11 mouse cellular contexts compared by ENCODE assay signal in genomic region chr2:167804493-167805227, GRCm38 (mm10).
DNase-seq lines count a peak whose midpoint lies in the region; ATAC-seq and TF ChIP-seq lines count a peak whose summit lies in the region.
"Had no signal": no experiment of that assay in that cellular context is flagged by ENCODE, and none has a peak within 500 bp of the region (broad histone marks: within the 10 kb centered on the region; RNA-seq: fewer than 3 reads in every experiment).

No protein-coding gene starts in this region.

- H3K9me3 ChIP-seq in kidney, embryonic 15.5 days (replicated peaks), result no peaks in the 10 kb centered on the region
- no peaks in the 10 kb centered on the region for H3K9me3 ChIP-seq in embryonic facial prominence, embryonic 10.5 days
- H3K9me3 ChIP-seq in stomach, postnatal 0 days (ENCODE audit: control insufficient read depth, low read length), result no peaks in the 10 kb centered on the region
- H3K9me3 ChIP-seq in forebrain, postnatal 0 days (ENCODE audit: low read length), result no peaks in the 10 kb centered on the region
- H3K9me3 ChIP-seq: midbrain, embryonic 12.5 days had no signal

- 0 out of 2 replicates have a peak overlapping the region, but pooled peaks have one; percentile 54 for H3K27ac ChIP-seq in kidney, embryonic 15.5 days
- H3K27ac ChIP-seq in embryonic facial prominence, embryonic 10.5 days (replicated peaks), result peak overlapping the region; percentile 30; the same call in 1 of the 2 replicates
- peak overlapping the region; percentile 71 for H3K27ac ChIP-seq in macrophage
- peak overlapping the region; percentile 70 for H3K27ac ChIP-seq in stomach, postnatal 0 days (replicated peaks)
- H3K27ac ChIP-seq in forebrain, postnatal 0 days (ENCODE audit: low read depth, low read length), result no peak overlapping the region
- H3K27ac ChIP-seq: midbrain, embryonic 12.5 days had no signal

- WGBS in kidney, embryonic 15.5 days, result 49% methylated on average over 18 of the region's 18 CpGs
- WGBS in embryonic facial prominence, embryonic 10.5 days, result 64% methylated on average over 18 of the region's 18 CpGs
- 7% methylated on average over 18 of the region's 18 CpGs for WGBS in macrophage (ENCODE audit: missing documents)
- 39% methylated on average over 18 of the region's 18 CpGs for WGBS in stomach, postnatal 0 days
- WGBS in forebrain, postnatal 0 days, result 76% methylated on average over 18 of the region's 18 CpGs

- no peaks in the 10 kb centered on the region for H3K27me3 ChIP-seq in kidney, embryonic 15.5 days
- H3K27me3 ChIP-seq in embryonic facial prominence, embryonic 10.5 days (replicated peaks; ENCODE audit: low read depth, poor library complexity, severe bottlenecking), result no peaks in the 10 kb centered on the region
- no peaks in the 10 kb centered on the region for H3K27me3 ChIP-seq in stomach, postnatal 0 days (ENCODE audit: control insufficient read depth, insufficient read depth, low read length)
- H3K27me3 ChIP-seq in forebrain, postnatal 0 days (ENCODE audit: insufficient read depth, low read length), result no peaks in the 10 kb centered on the region
- H3K27me3 ChIP-seq: midbrain, embryonic 12.5 days had no signal

- TF ChIP-seq CTCF in stomach, postnatal 0 days (IDR thresholded peaks at IDR 0.05; ENCODE audit: low read depth), result no peak
- TF ChIP-seq CTCF in forebrain, postnatal 0 days (IDR thresholded peaks at IDR 0.05; ENCODE audit: low read depth), result no peak

- H3K4me3 ChIP-seq in kidney, embryonic 15.5 days (replicated peaks), result no peak overlapping the region
- H3K4me3 ChIP-seq in embryonic facial prominence, embryonic 10.5 days, result no peak overlapping the region
- H3K4me3 ChIP-seq in macrophage (ENCODE audit: inconsistent target), result peak overlapping the region; percentile 3; the same call in 1 of the 2 replicates
- no peak overlapping the region for H3K4me3 ChIP-seq in stomach, postnatal 0 days (ENCODE audit: low read depth, low read length)
- H3K4me3 ChIP-seq in forebrain, postnatal 0 days (ENCODE audit: low read depth, low read length), result no peak overlapping the region
- H3K4me3 ChIP-seq: midbrain, embryonic 12.5 days had no signal

- no peaks in the 10 kb centered on the region for H3K36me3 ChIP-seq in kidney, embryonic 15.5 days
- no peaks in the 10 kb centered on the region for H3K36me3 ChIP-seq in embryonic facial prominence, embryonic 10.5 days (replicated peaks)
- no peaks in the 10 kb centered on the region for H3K36me3 ChIP-seq in macrophage (ENCODE audit: inconsistent target)
- H3K36me3 ChIP-seq in stomach, postnatal 0 days (ENCODE audit: control insufficient read depth, insufficient read depth, low read length), result no peaks in the 10 kb centered on the region
- H3K36me3 ChIP-seq in forebrain, postnatal 0 days (ENCODE audit: insufficient read depth), result no peaks in the 10 kb centered on the region
- H3K36me3 ChIP-seq: G1E; midbrain, embryonic 12.5 days had no signal

- H3K79me2 ChIP-seq in macrophage (ENCODE audit: inconsistent target), result no peaks in the 10 kb centered on the region

- no peak overlapping the region for H3K9ac ChIP-seq in kidney, embryonic 15.5 days
- H3K9ac ChIP-seq in stomach, postnatal 0 days (ENCODE audit: low read length), result no peak overlapping the region
- H3K9ac ChIP-seq in forebrain, postnatal 0 days, result no peak overlapping the region
- H3K9ac ChIP-seq: midbrain, embryonic 12.5 days had no signal

- DNase-seq in kidney, adult 8-10 months, result no peak
- no peak for DNase-seq in embryonic facial prominence, embryonic 10.5 days (ENCODE audit: low spot score)
- DNase-seq in stomach, postnatal 0 days (ENCODE audit: low spot score), result no peak
- no peak for DNase-seq in adrenal gland, adult 2 months
- DNase-seq in forebrain, postnatal 0 days, result no peak
- no peak for DNase-seq in MN1 (ENCODE audit: low spot score)
- DNase-seq: kidney, postnatal 10 days had no signal

- no peak for TF ChIP-seq EP300 in stomach, postnatal 0 days (optimal IDR thresholded peaks at IDR 0.05)

- ATAC-seq in kidney, embryonic 15.5 days (replicated peaks; ENCODE audit: low FRiP score), result no peak
- no peak for ATAC-seq in stomach, postnatal 0 days (ENCODE audit: low FRiP score, low TSS enrichment)
- ATAC-seq in forebrain, postnatal 0 days, result no peak

- H3K4me2 ChIP-seq in kidney, embryonic 15.5 days, result no peak overlapping the region
- H3K4me2 ChIP-seq in stomach, postnatal 0 days (replicated peaks; ENCODE audit: low read depth), result no peak overlapping the region
- no peak overlapping the region for H3K4me2 ChIP-seq in forebrain, postnatal 0 days (ENCODE audit: low read depth)
- H3K4me2 ChIP-seq: midbrain, embryonic 12.5 days had no signal

- H3K4me1 ChIP-seq in kidney, embryonic 15.5 days, result peaks cover 34% of the 10 kb centered on the region
- H3K4me1 ChIP-seq in embryonic facial prominence, embryonic 10.5 days, result peaks cover 33% of the 10 kb centered on the region
- H3K4me1 ChIP-seq in stomach, postnatal 0 days (replicated peaks; ENCODE audit: control insufficient read depth, insufficient read depth), result 0 out of 2 replicates have a peak, but pooled peaks cover 4% of the 10 kb centered on the region
- H3K4me1 ChIP-seq in forebrain, postnatal 0 days (ENCODE audit: insufficient read depth), result no peaks in the 10 kb centered on the region
